Mouse (Mus musculus): Measurements from ENCODE around the gene Rps6ka3.

Rps6ka3 gene

DNA sequence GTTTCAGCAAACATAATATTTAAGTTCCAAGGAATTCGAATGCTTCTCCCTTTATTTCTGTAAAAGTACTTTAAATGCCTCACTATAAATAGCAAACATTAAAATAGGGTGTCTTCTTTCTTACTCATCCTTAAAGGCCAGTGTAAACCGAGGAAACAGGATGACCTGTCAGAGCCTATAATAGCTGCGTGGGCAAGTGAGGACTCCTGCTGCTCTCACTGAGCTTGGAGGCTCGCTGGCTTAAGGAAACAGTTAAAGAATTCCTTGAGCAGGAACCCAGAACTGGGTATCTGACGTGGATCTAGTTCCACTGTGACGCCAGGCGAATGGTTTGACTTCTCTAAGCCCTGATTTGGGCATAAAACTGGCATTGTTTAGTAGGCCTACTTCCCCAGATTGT, 105.2 kb downstream of the Rps6ka3 start:
- no peak for DNase-seq (ENCODE audit: low spot score in 2 of 2)

DNA sequence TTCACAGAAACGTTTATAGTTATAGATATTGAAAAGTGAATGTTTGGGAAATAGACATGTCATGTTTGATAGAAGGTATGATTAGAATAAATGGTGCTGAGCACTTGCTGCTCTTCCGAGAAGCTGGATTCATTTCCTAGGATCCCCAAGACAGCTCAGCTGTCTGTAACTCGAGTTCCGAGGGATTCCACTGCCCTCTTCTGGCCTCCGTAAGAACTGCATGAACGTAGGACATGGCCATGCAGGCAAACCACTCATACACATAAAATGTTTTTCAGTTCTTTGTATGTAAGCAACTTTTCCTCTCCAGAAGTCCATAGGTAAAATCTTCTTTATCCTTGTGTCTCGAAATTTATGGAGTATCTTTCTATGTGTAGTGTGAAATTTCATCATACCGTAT, 111.2 kb downstream of the Rps6ka3 start:
- DNase-seq (ENCODE audit: low spot score in 2 of 2): peak; percentile 1 to 13

DNA sequence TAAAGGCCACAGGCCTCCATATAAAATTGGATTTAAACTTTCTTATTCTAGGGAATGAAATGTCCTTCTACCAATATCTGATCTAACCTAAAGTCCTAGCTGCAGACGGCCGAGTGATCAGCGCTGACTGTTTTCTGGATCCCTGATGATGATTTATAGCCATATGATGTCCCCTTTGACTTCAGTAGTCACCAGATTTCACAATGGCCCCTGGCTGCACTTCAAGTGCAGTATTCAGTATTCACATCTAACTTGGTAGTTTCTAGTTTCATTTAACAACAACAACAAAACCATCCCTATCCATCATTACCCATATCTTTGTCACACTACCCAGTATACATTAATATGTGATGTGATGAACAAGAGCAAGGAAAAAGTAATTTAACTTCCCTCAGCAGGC, 154.4 kb downstream of the Rps6ka3 start:
- no peak for DNase-seq (ENCODE audit: low spot score in 2 of 2)

DNA sequence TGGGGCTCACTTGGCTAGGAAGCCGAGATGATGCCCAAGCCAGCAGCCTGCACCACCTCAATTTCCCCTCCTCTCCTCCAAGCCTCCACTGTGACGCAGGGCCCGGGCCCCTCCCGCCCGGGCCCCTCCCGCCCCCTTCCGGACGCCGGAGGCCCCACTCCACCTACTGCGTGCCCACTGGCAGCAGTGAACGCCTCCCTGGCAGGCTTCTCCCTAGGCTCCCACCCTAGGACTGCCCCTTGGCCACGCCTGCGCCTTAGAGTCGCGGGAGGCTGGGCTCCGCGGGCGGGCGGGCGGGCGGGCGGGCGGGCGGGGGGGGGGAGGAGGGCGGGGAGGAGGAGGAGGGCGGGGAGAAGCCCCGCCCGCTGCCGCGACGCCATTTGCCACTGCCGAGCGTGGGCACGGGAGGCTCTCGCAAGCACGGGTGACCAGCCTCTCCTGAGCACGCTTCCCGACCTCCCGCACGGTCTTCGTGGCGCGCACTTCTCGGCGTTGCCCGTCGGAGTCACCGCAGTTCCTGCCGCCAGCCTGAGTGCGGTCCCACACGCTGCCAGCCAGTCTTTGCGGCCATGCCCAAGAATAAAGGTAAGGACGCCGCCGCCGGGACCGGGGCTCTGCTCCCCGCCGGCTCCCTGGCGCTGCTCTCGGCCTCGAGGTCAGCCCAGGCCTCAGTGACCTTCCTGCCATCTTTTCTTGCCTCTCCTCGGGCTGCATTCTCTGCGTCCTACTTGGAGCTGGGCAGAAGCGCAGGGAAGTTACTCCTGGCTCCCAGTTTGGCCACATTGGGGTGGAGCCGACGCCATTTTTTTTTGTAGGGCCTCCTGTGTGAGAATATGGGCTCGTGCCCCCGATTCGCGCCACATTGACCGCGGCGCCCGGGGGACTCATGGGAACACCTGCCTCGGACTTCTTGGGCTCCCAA, 162.0 kb downstream of the Rps6ka3 start, which contains the start of gene Eif1ax:
Gene Eif1ax (plus strand): TSS at position 348 of the 922 bp plus-strand sequence.
- peak; percentile 73 to 82 for DNase-seq (ENCODE audit: low spot score in 2 of 2)

DNA sequence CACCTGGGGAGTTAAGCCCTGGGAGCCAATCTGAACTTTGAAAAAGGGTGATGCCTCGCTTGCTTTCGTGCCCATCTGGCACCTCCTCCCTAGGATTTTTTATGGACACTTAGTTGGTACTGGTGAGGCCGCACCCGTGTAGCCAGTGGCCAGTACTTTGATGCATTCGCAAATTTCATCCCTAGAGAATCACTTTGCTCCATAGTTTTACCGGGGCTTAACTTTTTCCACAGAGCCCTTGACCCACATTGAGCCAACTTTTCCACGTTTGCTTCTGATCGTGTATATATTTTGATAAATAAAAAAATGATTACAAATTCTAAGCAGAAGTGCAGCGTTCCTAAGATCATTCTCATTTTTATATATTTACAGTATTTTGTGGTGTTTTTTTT, 162.6 kb downstream of the Rps6ka3 start:
- DNase-seq (ENCODE audit: low spot score in 2 of 2): no peak

DNA sequence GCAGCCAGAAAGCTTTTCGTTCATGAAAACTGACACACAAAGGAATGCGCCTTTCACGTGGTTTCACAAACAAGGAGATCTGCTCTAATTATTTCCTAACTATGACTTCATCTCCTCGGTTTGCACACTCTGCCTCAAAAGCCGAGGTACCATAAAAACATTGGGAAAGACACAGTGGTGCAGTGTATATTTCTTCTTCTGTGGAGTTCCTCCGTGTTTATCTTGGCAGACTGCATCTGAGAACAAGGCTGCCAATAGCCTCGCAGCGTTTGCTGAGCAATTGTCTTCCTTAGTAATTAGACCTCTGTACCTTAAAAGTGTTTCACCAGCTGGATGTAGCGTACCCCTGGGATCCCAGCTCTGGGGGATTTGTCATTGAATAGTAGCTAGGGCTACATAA, 177.0 kb downstream of the Rps6ka3 start:
- DNase-seq (ENCODE audit: low spot score in 2 of 2): no peak

DNA sequence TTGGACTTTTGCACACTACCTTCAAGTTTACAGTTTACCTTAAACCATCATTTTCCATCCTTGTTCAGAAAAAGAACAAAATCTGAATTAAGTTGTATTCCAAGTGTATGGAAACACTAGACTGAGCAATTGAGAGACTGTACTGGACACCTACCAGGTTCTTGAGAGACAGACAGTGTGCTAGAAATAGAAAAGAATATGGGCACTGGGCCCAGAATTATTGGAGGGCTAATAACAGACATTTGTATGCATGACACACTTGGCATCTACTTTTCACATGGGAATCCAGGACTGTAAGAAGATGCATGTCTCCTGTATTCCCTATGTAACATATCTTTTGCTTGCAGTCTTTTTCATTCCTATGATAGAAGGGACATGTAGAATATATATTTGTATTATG, 178.8 kb downstream of the Rps6ka3 start:
- no peak for DNase-seq (ENCODE audit: low spot score in 2 of 2)

DNA sequence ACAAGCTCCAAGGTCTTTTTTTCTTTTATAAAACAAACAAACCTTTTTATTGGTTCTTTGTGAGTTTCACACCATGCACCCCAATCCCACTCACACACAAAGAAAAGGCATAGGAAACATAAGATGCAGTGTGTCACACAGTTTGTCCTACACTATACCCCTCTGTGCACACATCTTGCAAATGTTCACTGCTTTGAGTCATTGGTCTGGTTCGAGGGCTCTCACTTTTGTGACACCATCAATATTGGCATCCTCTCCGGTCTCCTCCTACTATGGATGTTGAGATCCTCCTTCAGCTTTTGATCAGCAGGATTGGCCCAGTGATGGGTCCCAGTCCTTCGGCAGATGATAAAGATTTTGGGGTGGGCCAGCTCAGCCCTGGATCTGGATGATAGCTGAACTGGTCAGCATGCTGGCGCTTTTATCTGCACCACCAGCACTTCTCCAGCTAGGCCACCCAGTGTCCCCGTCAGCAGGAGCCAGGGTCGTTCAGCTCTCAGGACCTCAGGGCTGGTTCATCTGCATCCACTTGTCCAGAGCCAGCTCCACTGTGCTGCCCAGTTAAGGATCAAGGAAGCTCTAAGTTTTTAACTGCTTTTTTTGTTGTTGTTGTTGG, 180.3 kb downstream of the Rps6ka3 start:
- no peak for DNase-seq (ENCODE audit: low spot score in 2 of 2)

DNA sequence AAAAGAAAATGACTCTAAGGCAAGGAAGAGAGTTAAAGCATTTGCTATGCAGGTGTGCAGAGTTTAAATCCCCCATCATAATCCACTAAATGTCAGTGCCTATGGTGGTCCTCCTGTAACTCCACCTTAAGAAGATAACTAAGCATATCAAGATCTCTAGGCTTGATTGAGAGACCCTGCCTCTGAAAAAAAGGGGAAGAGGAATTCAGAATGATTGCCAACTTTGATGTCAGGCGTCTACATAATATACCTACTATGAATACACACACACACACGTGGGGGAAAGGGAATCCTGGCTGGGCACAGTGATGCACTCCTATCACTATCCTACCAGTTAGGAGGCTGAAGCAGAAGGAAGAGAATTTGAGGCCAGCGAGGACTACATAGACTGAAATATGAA, 181.1 kb downstream of the Rps6ka3 start:
- no peak for DNase-seq (ENCODE audit: low spot score in 2 of 2)

DNA sequence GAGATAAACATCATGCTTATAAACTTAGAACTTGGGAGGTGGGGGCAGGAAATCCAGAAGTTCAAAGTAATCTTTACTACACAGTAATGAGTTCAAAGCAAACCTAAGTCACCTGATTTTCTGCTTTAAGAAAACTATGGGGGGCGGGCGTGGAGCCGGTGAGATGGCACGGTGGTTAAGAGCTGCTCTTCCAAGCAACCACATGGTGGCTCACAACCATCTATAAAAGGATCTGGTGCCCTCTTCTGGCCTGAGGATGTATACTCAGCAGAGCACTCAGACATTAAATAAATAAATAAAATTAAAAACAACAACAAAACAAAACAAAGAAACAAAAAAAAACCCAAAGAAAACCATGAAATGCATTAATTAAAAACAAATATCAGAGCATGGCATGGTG, 199.1 kb downstream of the Rps6ka3 start:
- peak in 1 of 2 experiments; percentile 11 for DNase-seq (ENCODE audit: low spot score in 2 of 2)

DNA sequence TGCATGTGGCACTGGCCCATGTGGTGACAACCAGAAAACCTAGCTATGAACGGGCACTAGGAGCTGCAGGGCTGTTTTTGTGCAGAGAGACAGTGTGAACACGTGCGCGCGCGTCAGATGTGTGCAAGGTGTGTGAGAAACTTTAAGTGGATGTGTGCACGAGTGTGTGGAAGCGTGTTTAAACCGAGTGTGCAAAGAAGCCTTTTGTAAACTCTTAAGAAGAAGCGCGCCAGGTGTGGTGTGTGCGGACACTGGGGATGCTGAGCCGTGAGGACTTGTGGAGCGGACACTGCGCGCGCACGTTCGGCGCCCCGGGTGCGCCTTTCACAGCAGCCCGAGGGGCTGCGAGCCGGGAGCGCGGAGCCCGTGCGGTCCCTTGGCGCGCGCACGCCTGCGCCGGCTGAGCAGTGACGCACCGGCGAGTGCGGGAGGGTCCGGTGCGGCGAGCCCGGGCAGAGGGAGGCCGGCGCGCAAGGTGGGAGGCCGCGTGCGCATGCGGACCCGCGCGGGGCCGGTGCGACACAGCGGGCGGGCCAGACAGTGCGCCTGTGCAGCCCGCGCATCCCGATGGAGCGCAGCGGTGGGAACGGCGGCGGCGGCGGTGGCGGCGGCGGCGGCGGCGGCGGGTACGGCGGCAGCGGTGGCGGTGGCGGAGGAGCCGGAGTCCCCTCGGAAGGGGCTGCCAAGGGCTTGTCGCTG, 204.2 kb downstream of the Rps6ka3 start, which contains the start of gene Map7d2:
Gene Map7d2 (plus strand): TSS at position 443 of the 699 bp plus-strand sequence.
- DNase-seq (ENCODE audit: low spot score in 2 of 2): no peak

DNA sequence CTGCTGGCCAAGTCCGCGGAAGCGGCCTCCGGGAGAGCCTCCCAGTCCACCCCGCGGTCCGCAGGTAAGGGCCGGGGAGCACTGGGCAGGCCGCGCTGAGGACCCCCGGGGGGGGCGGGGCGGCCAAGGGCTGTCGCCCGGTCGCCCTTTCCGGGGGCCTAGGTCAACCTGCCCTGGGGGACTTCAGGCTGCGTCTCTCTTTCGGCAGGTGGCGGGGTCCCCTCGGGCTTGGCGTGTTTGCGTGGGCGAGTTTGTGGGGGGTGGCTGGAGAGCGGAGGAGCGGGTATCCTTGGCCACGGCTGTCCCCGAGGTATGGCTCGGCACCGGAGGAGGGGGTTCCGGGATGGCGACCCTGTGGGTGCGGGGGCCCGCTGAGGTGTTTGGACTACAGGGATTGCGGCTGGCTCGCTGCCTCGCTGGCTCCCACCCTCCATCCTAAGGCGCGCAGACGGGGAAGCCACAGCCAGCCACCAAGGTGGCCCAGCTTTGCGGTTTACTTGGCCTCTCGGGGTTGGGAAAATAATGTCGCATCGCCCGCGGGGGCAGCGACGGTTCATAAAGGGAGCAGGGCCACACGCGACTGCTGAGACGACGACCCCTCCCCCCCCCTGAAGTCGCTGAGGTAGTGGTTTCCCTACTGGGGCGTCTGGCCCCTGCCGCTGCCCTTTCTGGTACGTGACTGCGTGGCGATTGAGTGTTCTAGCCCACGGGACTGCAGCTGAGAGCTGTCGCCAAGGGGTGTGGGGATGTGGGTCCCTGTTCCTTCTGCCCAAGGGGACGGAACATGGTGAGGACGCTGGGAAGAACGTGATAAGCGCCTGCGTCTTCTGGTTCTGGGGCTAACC, 204.9 kb downstream of the Rps6ka3 start:
- no peak for DNase-seq (ENCODE audit: low spot score in 2 of 2)

All from spleen, postnatal 36 days (tissue).